Mouse (Mus musculus): ENCODE measurements at regions not wholly inside any gene's neighbourhood (a gene's known extent, or its start where the extent isn't known, plus 50 kb on each side); places are given as distances from the start of the nearest gene placed in this dataset.

- Histone ChIP-seq H3K27ac (ENCODE audit: low read depth, low read length) (no peak overlapping the region), H3K9ac (ENCODE audit: low read depth, low read length) (no peak overlapping the region), H3K27me3 (ENCODE audit: control insufficient read depth, insufficient read depth, low read length) (no peaks in the 10 kb centered on the region), H3K4me2 (no peak overlapping the region), H3K4me1 (ENCODE audit: control insufficient read depth, insufficient read depth, low read length) (no peaks in the 10 kb centered on the region), H3K36me3 (ENCODE audit: control insufficient read depth, insufficient read depth, low read length) (no peaks in the 10 kb centered on the region), H3K4me3 (ENCODE audit: low read depth, low read length) (no peak overlapping the region), H3K9me3 (replicated peaks; ENCODE audit: control insufficient read depth, low read length) (no peaks in the 10 kb centered on the region)
- no peak for ATAC-seq (replicated peaks; ENCODE audit: insufficient number of reproducible peaks, low FRiP score, low TSS enrichment)
- 73% methylated on average over 5 of the region's 5 CpGs for WGBS (ENCODE audit: insufficient replicate concordance)
These were observed 341.7 kb downstream of the Cmpk2 start for GRCm38 (mm10) chr12:26810565-26811177.

GRCm38 (mm10) chr12:26809670-26810069 lies 340.7 kb downstream of the Cmpk2 start:
- Histone ChIP-seq H3K27me3 (ENCODE audit: control insufficient read depth, insufficient read depth, low read length) (no peaks in the 10 kb centered on the region), H3K4me2 (no peak overlapping the region), H3K36me3 (ENCODE audit: control insufficient read depth, insufficient read depth, low read length) (no peaks in the 10 kb centered on the region), H3K9ac (ENCODE audit: low read depth, low read length) (no peak overlapping the region), H3K9me3 (replicated peaks; ENCODE audit: control insufficient read depth, low read length) (no peaks in the 10 kb centered on the region), H3K27ac (ENCODE audit: low read depth, low read length) (no peak overlapping the region), H3K4me1 (ENCODE audit: control insufficient read depth, insufficient read depth, low read length) (no peaks in the 10 kb centered on the region), H3K4me3 (ENCODE audit: low read depth, low read length) (no peak overlapping the region)
- ATAC-seq (replicated peaks; ENCODE audit: insufficient number of reproducible peaks, low FRiP score, low TSS enrichment): no peak
- 2% methylated on average over 4 of the region's 4 CpGs for WGBS (ENCODE audit: insufficient replicate concordance)

GRCm38 (mm10) chr12:26802542-26802941 lies 333.5 kb downstream of the Cmpk2 start:
- H3K4me1 ChIP-seq (ENCODE audit: control insufficient read depth, insufficient read depth, low read length): no peaks in the 10 kb centered on the region
- H3K4me3 ChIP-seq (ENCODE audit: low read depth, low read length): no peak overlapping the region
- H3K9ac ChIP-seq (ENCODE audit: low read depth, low read length): no peak overlapping the region
- WGBS (ENCODE audit: insufficient replicate concordance): 84% methylated on average over 5 of the region's 5 CpGs
- H3K9me3 ChIP-seq (replicated peaks; ENCODE audit: control insufficient read depth, low read length): no peaks in the 10 kb centered on the region
- H3K27me3 ChIP-seq (ENCODE audit: control insufficient read depth, insufficient read depth, low read length): no peaks in the 10 kb centered on the region
- H3K27ac ChIP-seq (ENCODE audit: low read depth, low read length): no peak overlapping the region
- H3K36me3 ChIP-seq (ENCODE audit: control insufficient read depth, insufficient read depth, low read length): no peaks in the 10 kb centered on the region
- no peak overlapping the region for H3K4me2 ChIP-seq
- no peak for ATAC-seq (replicated peaks; ENCODE audit: insufficient number of reproducible peaks, low FRiP score, low TSS enrichment)

DNA sequence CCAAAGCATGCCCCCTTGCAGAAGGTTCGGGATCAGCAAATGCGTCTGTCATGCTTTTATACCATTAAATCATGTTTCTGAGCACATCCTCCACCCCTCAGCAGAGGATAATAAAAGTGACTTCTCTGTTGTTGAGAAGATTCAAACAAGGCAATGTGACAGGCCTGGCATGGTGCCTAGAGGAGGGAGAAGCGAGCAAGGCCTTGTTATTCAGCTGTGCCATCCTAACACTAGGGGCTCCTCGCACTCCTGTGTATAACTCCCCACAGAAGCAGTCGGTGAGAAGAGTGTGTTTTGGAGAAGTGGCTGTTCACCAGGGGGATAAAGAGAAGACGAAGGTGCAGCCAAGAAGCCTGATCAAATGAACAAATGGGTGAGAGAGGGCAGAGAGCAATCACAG lies 330.3 kb downstream of the Cmpk2 start:
- H3K27me3 ChIP-seq (ENCODE audit: control insufficient read depth, insufficient read depth, low read length): no peaks in the 10 kb centered on the region
- H3K4me2 ChIP-seq: no peak overlapping the region
- no peaks in the 10 kb centered on the region for H3K36me3 ChIP-seq (ENCODE audit: control insufficient read depth, insufficient read depth, low read length)
- H3K4me1 ChIP-seq (ENCODE audit: control insufficient read depth, insufficient read depth, low read length): no peaks in the 10 kb centered on the region
- WGBS (ENCODE audit: insufficient replicate concordance): 74% methylated on average over 6 of the region's 6 CpGs
- H3K27ac ChIP-seq (ENCODE audit: low read depth, low read length): no peak overlapping the region
- no peak for ATAC-seq (replicated peaks; ENCODE audit: insufficient number of reproducible peaks, low FRiP score, low TSS enrichment)
- no peak overlapping the region for H3K9ac ChIP-seq (ENCODE audit: low read depth, low read length)
- H3K4me3 ChIP-seq (ENCODE audit: low read depth, low read length): no peak overlapping the region
- H3K9me3 ChIP-seq (replicated peaks; ENCODE audit: control insufficient read depth, low read length): no peaks in the 10 kb centered on the region

DNA sequence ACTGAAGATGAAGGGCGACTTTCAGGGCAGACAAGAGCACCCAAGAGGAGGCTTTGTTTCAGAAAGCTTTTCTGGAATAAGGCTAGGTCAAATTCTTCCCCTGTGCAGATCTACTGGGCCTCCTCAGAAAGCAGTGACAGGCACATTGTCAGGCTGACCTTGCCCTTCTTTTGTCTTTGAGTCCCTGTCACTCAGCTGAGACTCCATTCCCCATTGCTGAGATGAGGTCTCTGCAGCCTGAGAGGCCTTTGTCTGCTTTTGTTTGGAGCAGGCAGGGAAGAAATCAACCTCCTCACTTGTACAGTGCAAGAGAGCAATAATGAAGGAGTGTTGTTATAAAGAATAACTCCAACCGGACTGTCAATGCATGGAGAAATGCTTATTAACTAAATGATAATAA lies 327.4 kb downstream of the Cmpk2 start:
- 73% methylated on average over 2 of the region's 2 CpGs for WGBS (ENCODE audit: insufficient replicate concordance)
- ATAC-seq (replicated peaks; ENCODE audit: insufficient number of reproducible peaks, low FRiP score, low TSS enrichment): no peak

DNA sequence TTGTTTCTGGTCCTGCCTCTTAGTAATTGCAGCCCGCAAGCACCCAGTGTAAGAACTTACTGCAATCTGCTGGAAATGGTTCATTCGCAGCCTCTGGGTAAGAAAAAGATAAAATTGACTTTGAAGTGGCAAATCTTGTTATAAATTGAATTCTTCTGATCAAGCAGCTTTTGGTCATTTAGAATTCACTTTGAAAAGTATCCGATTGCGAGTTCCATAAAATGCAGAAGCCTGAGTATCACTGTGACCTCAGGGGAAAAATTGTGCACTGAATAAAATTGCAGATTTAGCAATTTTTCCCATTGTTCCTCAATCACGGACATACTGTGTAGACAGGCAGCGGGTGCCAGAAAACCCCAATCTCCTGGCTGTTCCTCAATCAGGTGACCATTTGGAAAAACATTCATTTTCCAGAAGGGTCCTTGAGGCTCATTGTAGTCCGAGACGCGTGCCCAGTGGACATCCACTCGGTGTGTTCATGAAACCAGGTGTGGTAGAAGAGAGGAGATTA lies 320.4 kb downstream of the Cmpk2 start:
- Histone ChIP-seq H3K27ac (ENCODE audit: low read depth, low read length) (no peak overlapping the region), H3K27me3 (ENCODE audit: control insufficient read depth, insufficient read depth, low read length) (no peaks in the 10 kb centered on the region), H3K4me2 (no peak overlapping the region), H3K9me3 (replicated peaks; ENCODE audit: control insufficient read depth, low read length) (no peaks in the 10 kb centered on the region), H3K4me1 (ENCODE audit: control insufficient read depth, insufficient read depth, low read length) (no peaks in the 10 kb centered on the region), H3K9ac (ENCODE audit: low read depth, low read length) (no peak overlapping the region), H3K36me3 (ENCODE audit: control insufficient read depth, insufficient read depth, low read length) (no peaks in the 10 kb centered on the region), H3K4me3 (ENCODE audit: low read depth, low read length) (no peak overlapping the region)
- ATAC-seq (replicated peaks; ENCODE audit: insufficient number of reproducible peaks, low FRiP score, low TSS enrichment): no peak
- 84% methylated on average over 10 of the region's 10 CpGs for WGBS (ENCODE audit: insufficient replicate concordance)

More for the DNA sequence above, 327.4 kb downstream of the Cmpk2 start:
- H3K4me1 ChIP-seq (ENCODE audit: control insufficient read depth, insufficient read depth, low read length): no peaks in the 10 kb centered on the region
- H3K27ac ChIP-seq (ENCODE audit: low read depth, low read length): no peak overlapping the region
- no peak overlapping the region for H3K9ac ChIP-seq (ENCODE audit: low read depth, low read length)
- H3K27me3 ChIP-seq (ENCODE audit: control insufficient read depth, insufficient read depth, low read length): no peaks in the 10 kb centered on the region
- no peaks in the 10 kb centered on the region for H3K9me3 ChIP-seq (replicated peaks; ENCODE audit: control insufficient read depth, low read length)
- no peaks in the 10 kb centered on the region for H3K36me3 ChIP-seq (ENCODE audit: control insufficient read depth, insufficient read depth, low read length)
- no peak overlapping the region for H3K4me2 ChIP-seq
- H3K4me3 ChIP-seq (ENCODE audit: low read depth, low read length): no peak overlapping the region

- Histone ChIP-seq H3K36me3 (ENCODE audit: control insufficient read depth, insufficient read depth, low read length) (no peaks in the 10 kb centered on the region), H3K4me1 (ENCODE audit: control insufficient read depth, insufficient read depth, low read length) (no peaks in the 10 kb centered on the region), H3K27me3 (ENCODE audit: control insufficient read depth, insufficient read depth, low read length) (no peaks in the 10 kb centered on the region), H3K9me3 (replicated peaks; ENCODE audit: control insufficient read depth, low read length) (no peaks in the 10 kb centered on the region), H3K4me3 (ENCODE audit: low read depth, low read length) (no peak overlapping the region), H3K9ac (ENCODE audit: low read depth, low read length) (no peak overlapping the region), H3K27ac (ENCODE audit: low read depth, low read length) (no peak overlapping the region), H3K4me2 (no peak overlapping the region)
- WGBS (ENCODE audit: insufficient replicate concordance): 59% methylated on average over 2 of the region's 2 CpGs
- no peak for ATAC-seq (replicated peaks; ENCODE audit: insufficient number of reproducible peaks, low FRiP score, low TSS enrichment)
These were observed 316.5 kb downstream of the Cmpk2 start for GRCm38 (mm10) chr12:26785550-26785949.

DNA sequence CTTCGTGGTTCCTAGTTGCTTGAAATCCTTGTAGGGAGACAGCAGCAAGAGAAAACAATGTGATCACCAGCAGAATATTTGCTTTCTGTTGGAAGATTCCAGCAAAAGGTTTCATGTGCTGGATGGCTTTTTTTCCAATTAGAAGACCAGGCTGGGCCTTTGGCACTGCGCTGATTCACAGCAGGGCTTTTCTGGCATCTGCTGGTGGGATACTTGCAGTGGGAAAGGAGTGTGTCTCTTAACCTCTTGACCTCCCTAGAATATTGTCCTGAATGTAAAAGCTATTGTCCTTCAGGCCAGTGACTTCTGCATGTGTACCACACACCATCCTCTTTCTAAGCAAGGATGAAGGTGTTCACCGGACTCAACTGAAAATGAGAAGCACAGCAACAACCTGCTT lies 315.4 kb downstream of the Cmpk2 start:
- 87% methylated on average over 3 of the region's 3 CpGs for WGBS (ENCODE audit: insufficient replicate concordance)
- no peaks in the 10 kb centered on the region for H3K27me3 ChIP-seq (ENCODE audit: control insufficient read depth, insufficient read depth, low read length)
- H3K9ac ChIP-seq (ENCODE audit: low read depth, low read length): no peak overlapping the region
- no peak overlapping the region for H3K27ac ChIP-seq (ENCODE audit: low read depth, low read length)
- no peaks in the 10 kb centered on the region for H3K36me3 ChIP-seq (ENCODE audit: control insufficient read depth, insufficient read depth, low read length)
- no peaks in the 10 kb centered on the region for H3K9me3 ChIP-seq (replicated peaks; ENCODE audit: control insufficient read depth, low read length)
- ATAC-seq (replicated peaks; ENCODE audit: insufficient number of reproducible peaks, low FRiP score, low TSS enrichment): no peak
- no peaks in the 10 kb centered on the region for H3K4me1 ChIP-seq (ENCODE audit: control insufficient read depth, insufficient read depth, low read length)
- no peak overlapping the region for H3K4me2 ChIP-seq
- no peak overlapping the region for H3K4me3 ChIP-seq (ENCODE audit: low read depth, low read length)

DNA sequence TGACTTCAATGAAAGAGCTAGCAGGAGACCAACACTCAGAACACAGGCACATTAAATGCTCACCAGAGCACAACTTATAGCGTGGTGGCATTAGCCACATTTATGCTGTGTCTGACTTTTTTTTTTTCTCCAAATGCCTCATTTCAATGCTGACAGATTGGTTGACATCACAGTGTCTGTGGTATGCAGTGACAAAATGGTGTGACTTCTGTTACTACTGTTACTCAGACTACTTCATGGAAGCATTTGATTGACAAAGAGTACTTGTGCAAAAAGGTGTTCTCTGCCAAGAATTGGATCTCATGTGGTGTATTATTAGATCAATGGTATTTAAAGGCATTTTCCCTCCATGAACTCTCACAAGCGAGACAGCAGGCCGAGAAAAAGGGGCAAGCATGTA lies 314.8 kb downstream of the Cmpk2 start:
- Histone ChIP-seq H3K27ac (ENCODE audit: low read depth, low read length) (no peak overlapping the region), H3K27me3 (ENCODE audit: control insufficient read depth, insufficient read depth, low read length) (no peaks in the 10 kb centered on the region), H3K9ac (ENCODE audit: low read depth, low read length) (no peak overlapping the region), H3K9me3 (replicated peaks; ENCODE audit: control insufficient read depth, low read length) (no peaks in the 10 kb centered on the region), H3K4me1 (ENCODE audit: control insufficient read depth, insufficient read depth, low read length) (no peaks in the 10 kb centered on the region), H3K4me2 (no peak overlapping the region), H3K4me3 (ENCODE audit: low read depth, low read length) (no peak overlapping the region), H3K36me3 (ENCODE audit: control insufficient read depth, insufficient read depth, low read length) (no peaks in the 10 kb centered on the region)
- no peak for ATAC-seq (replicated peaks; ENCODE audit: insufficient number of reproducible peaks, low FRiP score, low TSS enrichment)
- 82% methylated on average over 3 of the region's 3 CpGs for WGBS (ENCODE audit: insufficient replicate concordance)

Measured in heart, embryonic 11.5 days (tissue).